Comparison of ENCODE assay signal across 20 mouse cellular contexts in the genomic region with DNA sequence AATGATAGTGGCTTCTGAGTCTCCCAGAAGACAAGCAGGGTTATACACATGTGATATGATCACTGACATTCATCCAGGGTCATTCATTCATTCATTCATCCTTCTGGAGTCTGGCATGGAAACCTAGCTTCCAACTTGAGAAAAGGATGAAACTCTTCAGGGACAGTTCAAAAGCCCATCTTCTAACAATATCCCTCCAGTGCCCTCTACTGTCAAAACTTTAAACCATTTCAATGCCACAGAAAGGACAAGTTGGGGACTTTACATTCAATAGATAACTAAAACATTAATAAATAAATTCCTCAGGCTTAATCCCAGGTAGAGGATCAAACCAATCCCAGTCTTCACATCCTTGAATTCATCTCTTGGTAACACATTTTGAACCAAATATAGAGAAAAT.
DNase-seq lines count a peak whose midpoint lies in the region; ATAC-seq and TF ChIP-seq lines count a peak whose summit lies in the region.
"Had no signal": no experiment of that assay in that cellular context is flagged by ENCODE, and none has a peak within 500 bp of the region (broad histone marks: within the 10 kb centered on the region; RNA-seq: fewer than 3 reads in every experiment).

No protein-coding gene starts in this region.

- H3K9ac ChIP-seq in forebrain, embryonic 14.5 days (ENCODE audit: low read length) = no peak overlapping the region
- H3K9ac ChIP-seq in forebrain, embryonic 13.5 days = no peak overlapping the region
- H3K9ac ChIP-seq in kidney, postnatal 0 days (ENCODE audit: low read depth, low read length) = no peak overlapping the region
- H3K9ac ChIP-seq: forebrain, embryonic 12.5 days; heart, embryonic 13.5 days; hindbrain, embryonic 12.5 days; liver, embryonic 12.5 days; midbrain, embryonic 13.5 days; neural tube, embryonic 13.5 days had no signal

- no peaks in the 10 kb centered on the region for H3K4me1 ChIP-seq in forebrain, embryonic 14.5 days (ENCODE audit: control insufficient read depth, insufficient read depth, low read length)
- no peaks in the 10 kb centered on the region for H3K4me1 ChIP-seq in forebrain, embryonic 13.5 days
- no peaks in the 10 kb centered on the region for H3K4me1 ChIP-seq in kidney, postnatal 0 days (replicated peaks; ENCODE audit: insufficient read depth, low read length)
- H3K4me1 ChIP-seq: forebrain, embryonic 12.5 days; heart, embryonic 13.5 days; hindbrain, embryonic 12.5 days; liver, embryonic 12.5 days; midbrain, embryonic 13.5 days; neural tube, embryonic 13.5 days had no signal

- peak; percentile 48 for TF ChIP-seq CTCF in kidney, postnatal 0 days (IDR thresholded peaks at IDR 0.05; ENCODE audit: low read depth)

- no peaks in the 10 kb centered on the region for H3K9me3 ChIP-seq in forebrain, embryonic 14.5 days (replicated peaks; ENCODE audit: control insufficient read depth, low read length)
- H3K9me3 ChIP-seq in forebrain, embryonic 13.5 days (replicated peaks) = no peaks in the 10 kb centered on the region
- H3K9me3 ChIP-seq in kidney, postnatal 0 days (replicated peaks; ENCODE audit: low read length) = no peaks in the 10 kb centered on the region
- H3K9me3 ChIP-seq: forebrain, embryonic 12.5 days; heart, embryonic 13.5 days; hindbrain, embryonic 12.5 days; liver, embryonic 12.5 days; midbrain, embryonic 13.5 days; neural tube, embryonic 13.5 days had no signal

- H3K36me3 ChIP-seq in forebrain, embryonic 14.5 days (ENCODE audit: control insufficient read depth, insufficient read depth, low read length) = no peaks in the 10 kb centered on the region
- H3K36me3 ChIP-seq in forebrain, embryonic 13.5 days (ENCODE audit: poor library complexity, severe bottlenecking) = no peaks in the 10 kb centered on the region
- H3K36me3 ChIP-seq in kidney, postnatal 0 days (ENCODE audit: insufficient read depth, low read length) = no peaks in the 10 kb centered on the region
- H3K36me3 ChIP-seq: forebrain, embryonic 12.5 days; heart, embryonic 13.5 days; hindbrain, embryonic 12.5 days; liver, embryonic 12.5 days; midbrain, embryonic 13.5 days; neural tube, embryonic 13.5 days had no signal

- no peaks in the 10 kb centered on the region for H3K27me3 ChIP-seq in forebrain, embryonic 14.5 days (replicated peaks; ENCODE audit: control insufficient read depth, insufficient read depth, low read length)
- H3K27me3 ChIP-seq in forebrain, embryonic 13.5 days = no peaks in the 10 kb centered on the region
- no peaks in the 10 kb centered on the region for H3K27me3 ChIP-seq in kidney, postnatal 0 days (ENCODE audit: insufficient read depth, low read length)
- H3K27me3 ChIP-seq: forebrain, embryonic 12.5 days; heart, embryonic 13.5 days; hindbrain, embryonic 12.5 days; liver, embryonic 12.5 days; midbrain, embryonic 13.5 days; neural tube, embryonic 13.5 days had no signal

- no peak overlapping the region for H3K4me3 ChIP-seq in forebrain, embryonic 14.5 days (ENCODE audit: low read depth, low read length)
- no peak overlapping the region for H3K4me3 ChIP-seq in forebrain, embryonic 13.5 days
- H3K4me3 ChIP-seq in kidney, postnatal 0 days (replicated peaks; ENCODE audit: low read depth, low read length) = no peak overlapping the region
- H3K4me3 ChIP-seq: forebrain, embryonic 12.5 days; heart, embryonic 13.5 days; hindbrain, embryonic 12.5 days; liver, embryonic 12.5 days; midbrain, embryonic 13.5 days; neural tube, embryonic 13.5 days had no signal

- no peak for ATAC-seq in forebrain, embryonic 14.5 days
- no peak for ATAC-seq in forebrain, embryonic 13.5 days
- no peak for ATAC-seq in kidney, postnatal 0 days (replicated peaks; ENCODE audit: low FRiP score, low read depth)
- ATAC-seq: liver, embryonic 12.5 days; midbrain, embryonic 13.5 days had no signal

- DNase-seq in forebrain, embryonic 14.5 days (ENCODE audit: low spot score) = peak; percentile 3
- peak; percentile 48 for DNase-seq in kidney, postnatal 0 days (ENCODE audit: low spot score)
- no peak for DNase-seq in kidney, postnatal 25 days
- peak; percentile 2 for DNase-seq in 416B (ENCODE audit: low read depth)
- DNase-seq in embryo, embryonic 10 days (ENCODE audit: low spot score) = peak; percentile 10
- DNase-seq in thymus, postnatal 10 days (ENCODE audit: low spot score in 2 of 2) = no peak
- no peak for DNase-seq in thymus, postnatal 36 days
- DNase-seq: cerebellum, adult 9-11 months; gastrocnemius, postnatal 10 days; kidney, adult 18-20 months; layer of hippocampus, adult 9-11 months; lung, postnatal 36 days; spleen, adult 18-20 months had no signal

- H3K4me2 ChIP-seq in forebrain, embryonic 14.5 days (ENCODE audit: low read length) = no peak overlapping the region
- H3K4me2 ChIP-seq in forebrain, embryonic 13.5 days = no peak overlapping the region
- no peak overlapping the region for H3K4me2 ChIP-seq in kidney, postnatal 0 days (ENCODE audit: low read length)
- H3K4me2 ChIP-seq: forebrain, embryonic 12.5 days; heart, embryonic 13.5 days; hindbrain, embryonic 12.5 days; liver, embryonic 12.5 days; midbrain, embryonic 13.5 days; neural tube, embryonic 13.5 days had no signal

- H3K27ac ChIP-seq in forebrain, embryonic 14.5 days (ENCODE audit: low read depth, low read length) = no peak overlapping the region
- no peak overlapping the region for H3K27ac ChIP-seq in forebrain, embryonic 13.5 days
- H3K27ac ChIP-seq in kidney, postnatal 0 days = no peak overlapping the region
- H3K27ac ChIP-seq: forebrain, embryonic 12.5 days; heart, embryonic 13.5 days; hindbrain, embryonic 12.5 days; liver, embryonic 12.5 days; midbrain, embryonic 13.5 days; neural tube, embryonic 13.5 days had no signal

Comparison
In these comparisons a context has a peak if more than half of its experiments do, and no peak if none do; other contexts are left out.
1. DNase-seq: peak in forebrain, embryonic 14.5 days (single experiment), kidney, postnatal 0 days (single experiment), 416B (single experiment) and embryo, embryonic 10 days (single experiment); none in kidney, postnatal 25 days (0 of 2), thymus, postnatal 10 days (0 of 2) and thymus, postnatal 36 days (0 of 2).